Mouse (Mus musculus) cerebellum, postnatal 14 days (tissue): ENCODE results near the gene Serpind1.

Experiments
- DNase-seq, 2 experiments: peaks; one replicate each; pipeline ENCODE4 v3.0.0; 2021; ENCODE audit warnings: mixed read lengths in 2 of 2

Gene Serpind1

GRCm38 (mm10) chr16:17356031-17356430 lies 24.9 kb downstream of the Serpind1 start:
- no peak for DNase-seq

GRCm38 (mm10) chr16:17358787-17359186 lies 27.6 kb downstream of the Serpind1 start:
- DNase-seq: no peak

- no peak for DNase-seq
Measured at GRCm38 (mm10) chr16:17382306-17382705, 51.1 kb downstream of the Serpind1 start.

- DNase-seq: no peak
Measured at GRCm38 (mm10) chr16:17383594-17384326, 52.6 kb downstream of the Serpind1 start.

- DNase-seq: no peak
Measured at GRCm38 (mm10) chr16:17392784-17393183, 61.6 kb downstream of the Serpind1 start.
